Mouse (Mus musculus): ENCODE measurements around the gene Zbtb17.

Gene Zbtb17

DNA sequence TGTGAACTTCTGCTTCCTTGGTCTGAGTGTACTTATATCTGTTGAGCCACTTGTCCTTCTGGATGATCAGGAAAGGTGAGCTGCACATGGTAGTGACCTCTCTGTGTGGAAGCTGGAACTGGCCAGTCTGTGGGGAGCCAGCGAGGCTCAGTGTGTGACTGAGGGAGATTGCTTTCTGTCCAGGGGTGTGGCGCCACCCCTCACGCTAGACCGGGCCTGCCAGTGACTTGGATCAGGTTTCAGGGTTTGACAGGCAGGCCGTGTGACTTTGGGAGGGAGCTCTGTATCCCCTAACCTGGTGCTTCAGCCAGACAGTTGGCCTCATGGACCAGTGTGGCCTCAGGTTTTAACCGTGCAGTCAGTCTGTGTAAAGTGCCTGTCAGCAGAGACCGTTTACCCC lies 13.8 kb downstream of the Zbtb17 start:
- DNase-seq (ENCODE audit: low spot score in 2 of 2) = no peak

DNA sequence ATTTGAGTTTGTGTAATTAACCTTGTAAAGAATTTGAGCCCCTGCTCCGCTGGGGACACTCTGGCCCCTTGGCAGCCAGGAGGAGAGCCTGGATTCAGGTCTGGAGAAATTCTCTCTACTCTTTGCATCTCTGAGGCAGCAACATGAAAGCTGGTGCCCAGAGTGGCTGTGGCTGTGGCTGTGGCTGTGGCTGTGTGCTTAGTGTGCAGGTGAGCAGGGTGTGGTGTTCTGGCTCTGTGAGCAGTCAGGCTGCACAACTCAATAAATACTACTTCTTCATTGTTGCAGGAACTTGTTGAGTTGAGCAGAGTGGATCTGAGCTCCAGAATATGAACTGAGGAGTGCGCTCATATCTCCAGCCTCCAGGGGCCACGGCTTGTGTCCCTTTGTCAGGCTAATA lies 14.4 kb downstream of the Zbtb17 start:
- no peak for DNase-seq (ENCODE audit: low spot score in 2 of 2)

DNA sequence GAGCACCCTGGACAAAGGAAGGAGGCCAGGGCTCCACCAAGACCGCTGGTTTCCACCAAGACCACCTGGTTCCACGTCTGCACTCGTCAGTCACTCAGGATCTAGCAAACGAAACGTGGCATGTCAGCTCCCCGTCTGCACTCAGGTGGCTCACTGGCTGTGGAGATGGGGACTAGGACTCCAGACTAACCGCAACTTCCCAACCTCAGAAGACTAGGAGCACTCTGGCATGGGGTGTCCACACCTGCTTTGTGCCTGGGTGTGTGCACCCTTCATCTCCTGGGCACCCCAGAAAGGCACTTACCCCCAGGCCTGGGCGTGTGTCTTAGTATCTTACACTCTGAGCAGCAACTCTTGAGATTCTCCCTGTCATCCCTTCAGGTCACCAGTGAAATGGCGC lies 15.3 kb downstream of the Zbtb17 start:
- DNase-seq (ENCODE audit: low spot score in 2 of 2) = no peak

DNA sequence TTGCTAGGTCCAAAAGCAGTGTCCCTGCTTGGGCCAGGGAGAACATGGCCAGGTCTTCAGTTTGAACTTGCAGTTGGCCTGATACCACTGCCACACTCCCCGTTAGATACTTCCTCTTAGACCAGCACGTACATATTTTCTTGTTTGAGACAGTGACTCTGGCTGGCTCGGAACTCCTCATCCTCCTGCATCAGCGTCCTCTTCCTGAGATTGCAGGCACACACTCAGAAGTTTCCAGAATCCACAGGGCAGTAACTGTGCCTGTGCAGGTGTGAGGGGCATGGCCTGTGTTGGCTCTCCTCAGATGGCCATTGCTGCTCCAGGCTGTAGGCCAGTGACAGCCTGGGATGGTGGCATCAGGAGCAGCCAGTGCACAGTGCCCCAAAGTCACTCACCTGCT lies 16.0 kb downstream of the Zbtb17 start:
- no peak for DNase-seq (ENCODE audit: low spot score in 2 of 2)

DNA sequence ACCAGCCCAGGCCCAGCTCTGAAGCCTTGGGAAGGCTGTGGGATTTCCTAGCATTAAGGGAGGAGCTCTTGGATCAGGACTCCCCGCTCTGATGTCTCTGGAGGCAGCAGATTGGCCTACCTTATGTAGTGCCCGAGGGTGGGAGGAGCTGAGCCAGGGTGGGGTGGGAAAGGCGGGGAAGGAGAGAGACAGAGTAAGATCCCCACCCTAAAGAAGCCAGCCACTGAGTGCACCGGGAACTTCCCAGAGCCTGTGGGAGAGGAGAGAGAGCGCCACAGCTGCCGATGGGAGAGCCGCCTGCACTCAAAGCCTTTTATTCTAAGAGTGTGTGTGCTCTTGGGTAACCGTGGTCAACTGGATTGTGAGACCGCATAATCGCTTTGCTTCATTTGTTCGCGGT lies 16.6 kb downstream of the Zbtb17 start:
- no peak for DNase-seq (ENCODE audit: low spot score in 2 of 2)

DNA sequence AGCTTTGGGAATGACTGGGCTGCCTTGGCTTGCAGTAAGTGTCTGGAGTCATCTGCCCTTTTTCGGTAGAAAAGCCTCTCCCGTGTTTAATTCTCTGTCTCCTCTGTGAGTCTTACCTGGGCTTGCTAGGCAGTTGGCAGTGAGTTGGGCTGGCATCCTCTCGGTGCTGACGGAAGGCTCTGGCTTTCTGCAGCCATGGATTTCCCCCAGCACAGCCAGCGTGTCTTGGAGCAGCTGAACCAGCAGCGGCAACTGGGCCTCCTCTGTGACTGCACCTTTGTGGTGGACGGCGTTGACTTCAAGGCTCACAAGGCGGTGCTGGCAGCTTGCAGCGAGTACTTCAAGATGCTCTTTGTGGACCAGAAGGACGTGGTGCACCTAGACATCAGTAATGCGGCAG lies 17.1 kb downstream of the Zbtb17 start:
- no peak for DNase-seq (ENCODE audit: low spot score in 2 of 2)

DNA sequence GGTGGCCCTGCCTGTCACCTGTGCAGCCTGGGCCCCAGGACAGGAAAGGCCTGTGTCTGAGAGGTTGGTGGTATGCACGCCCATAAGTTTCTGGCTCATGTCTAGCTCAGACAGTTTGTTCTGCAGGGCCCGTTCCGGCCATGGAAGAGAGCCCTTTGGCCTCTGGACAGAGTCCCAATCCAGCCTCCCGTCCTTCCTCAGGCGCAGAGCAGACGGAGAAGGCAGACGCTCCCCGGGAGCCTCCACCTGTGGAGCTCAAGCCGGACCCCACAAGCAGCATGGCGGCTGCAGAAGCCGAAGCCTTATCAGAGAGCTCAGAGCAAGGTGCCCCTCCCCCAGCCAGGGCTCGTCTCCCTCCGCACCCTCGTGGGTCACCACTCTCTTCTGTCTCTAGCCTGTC lies 19.0 kb downstream of the Zbtb17 start:
- DNase-seq (ENCODE audit: low spot score in 2 of 2) = no peak

DNA sequence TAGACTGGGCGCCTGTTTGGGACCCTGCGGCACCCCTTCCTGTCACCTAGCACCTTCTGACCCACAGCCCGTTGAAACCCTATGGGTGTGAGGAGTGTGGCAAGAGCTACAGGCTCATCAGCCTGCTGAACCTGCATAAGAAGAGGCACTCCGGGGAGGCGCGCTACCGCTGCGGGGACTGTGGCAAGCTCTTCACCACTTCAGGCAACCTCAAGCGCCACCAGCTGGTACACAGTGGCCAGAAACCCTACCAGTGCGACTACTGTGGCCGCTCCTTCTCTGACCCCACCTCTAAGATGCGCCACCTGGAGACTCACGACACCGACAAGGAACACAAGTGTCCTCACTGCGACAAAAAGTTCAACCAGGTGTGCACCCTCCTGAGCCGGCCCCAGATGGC lies 20.3 kb downstream of the Zbtb17 start:
- DNase-seq (ENCODE audit: low spot score in 2 of 2) = no peak

DNA sequence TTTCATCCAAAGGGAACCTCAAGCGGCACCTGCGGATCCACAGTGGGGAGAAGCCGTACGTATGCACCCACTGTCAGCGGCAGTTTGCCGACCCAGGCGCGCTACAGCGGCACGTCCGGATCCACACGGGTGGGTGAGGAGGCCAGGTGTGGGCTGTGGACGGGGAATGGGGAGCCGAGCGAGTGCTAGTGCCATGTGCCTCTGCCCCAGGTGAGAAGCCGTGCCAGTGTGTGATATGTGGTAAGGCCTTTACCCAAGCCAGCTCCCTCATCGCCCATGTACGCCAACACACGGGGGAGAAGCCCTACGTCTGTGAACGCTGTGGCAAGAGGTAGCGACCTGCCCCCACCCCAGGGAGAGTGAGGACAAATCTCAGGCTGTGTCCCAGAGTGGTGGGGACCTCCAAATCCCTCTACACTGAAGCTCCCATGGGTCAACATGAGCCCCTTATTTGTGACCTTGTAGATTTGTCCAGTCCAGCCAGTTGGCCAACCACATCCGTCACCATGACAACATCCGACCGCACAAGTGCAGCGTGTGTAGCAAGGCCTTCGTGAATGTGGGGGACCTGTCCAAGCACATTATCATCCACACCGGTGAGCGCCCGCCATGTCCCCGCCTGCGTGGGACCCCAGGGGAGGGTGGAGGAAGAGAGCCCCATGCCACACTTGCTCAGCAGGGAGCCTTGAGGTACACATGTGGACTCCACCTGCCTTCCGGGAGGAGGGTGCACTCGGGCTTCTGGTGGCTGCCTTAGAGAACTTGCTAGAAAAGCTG lies 21.2 kb downstream of the Zbtb17 start:
- DNase-seq (ENCODE audit: low spot score in 2 of 2) = no peak

DNA sequence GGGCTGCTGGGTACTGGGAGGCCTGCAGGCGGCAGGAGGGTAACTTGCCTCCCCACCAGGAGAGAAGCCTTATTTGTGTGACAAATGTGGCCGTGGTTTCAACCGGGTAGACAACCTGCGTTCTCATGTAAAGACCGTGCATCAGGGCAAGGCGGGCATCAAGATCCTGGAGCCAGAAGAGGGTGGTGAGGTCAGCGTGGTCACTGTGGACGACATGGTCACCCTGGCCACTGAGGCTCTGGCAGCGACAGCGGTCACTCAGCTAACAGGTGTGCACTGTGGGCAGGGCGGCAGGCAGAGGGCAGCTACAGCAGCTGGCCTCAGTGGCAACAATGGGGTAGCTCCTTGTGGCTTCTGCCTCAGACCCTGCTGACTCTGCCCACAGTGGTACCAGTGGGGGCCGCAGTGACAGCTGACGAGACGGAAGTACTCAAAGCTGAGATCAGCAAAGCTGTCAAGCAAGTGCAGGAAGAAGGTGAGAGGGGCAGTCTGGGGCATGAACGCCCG lies 21.9 kb downstream of the Zbtb17 start:
- DNase-seq (ENCODE audit: low spot score in 2 of 2) = no peak

DNA sequence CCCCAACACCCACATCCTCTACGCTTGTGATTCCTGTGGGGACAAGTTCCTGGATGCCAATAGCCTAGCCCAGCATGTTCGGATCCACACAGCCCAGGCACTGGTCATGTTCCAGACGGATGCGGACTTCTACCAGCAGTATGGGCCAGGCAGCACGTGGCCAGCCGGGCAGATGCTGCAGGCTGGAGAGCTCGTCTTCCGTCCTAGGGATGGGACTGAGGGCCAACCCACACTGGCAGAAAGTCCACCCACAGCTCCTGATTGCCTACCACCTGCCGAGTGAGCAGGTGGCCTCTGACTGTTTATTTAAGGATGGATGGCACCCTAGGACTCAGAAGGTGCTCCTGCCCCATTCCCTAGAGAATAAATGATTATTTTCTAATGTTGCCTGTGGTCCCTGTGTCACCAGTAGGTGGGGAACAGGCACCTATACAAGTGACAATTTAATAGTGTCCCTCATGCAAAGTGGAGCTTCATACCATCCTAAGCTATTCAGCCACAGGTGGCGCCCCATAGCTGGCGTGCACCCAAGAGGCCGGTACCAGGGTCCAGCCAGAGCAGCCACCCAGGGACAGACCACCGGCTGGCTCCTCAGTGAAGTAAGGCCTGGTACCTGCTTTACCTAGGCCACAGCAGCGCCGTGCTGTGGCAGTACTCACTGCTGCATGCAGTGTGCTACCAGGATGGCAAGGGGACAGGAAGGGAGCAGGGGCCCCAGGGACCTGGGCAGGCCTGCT lies 22.6 kb downstream of the Zbtb17 start:
- no peak for DNase-seq (ENCODE audit: low spot score in 2 of 2)

DNA sequence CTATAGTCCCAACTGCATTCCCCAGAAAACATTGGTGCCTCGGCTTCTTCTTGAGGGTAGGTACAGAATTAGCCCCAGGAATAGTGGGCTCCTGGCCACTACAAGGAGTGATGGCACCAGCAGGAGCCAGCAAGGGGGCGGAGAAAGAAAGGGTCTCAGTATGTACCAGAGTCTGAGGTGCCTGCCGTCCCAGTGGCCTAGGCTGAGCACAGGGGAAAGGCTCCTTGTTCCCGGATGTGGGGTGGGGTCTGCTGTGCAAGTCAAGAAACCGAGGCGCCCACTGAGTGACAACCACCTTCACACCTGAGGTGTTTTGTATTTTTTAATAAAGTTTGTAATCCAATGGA lies 23.1 kb downstream of the Zbtb17 start:
- DNase-seq (ENCODE audit: low spot score in 2 of 2) = no peak

DNA sequence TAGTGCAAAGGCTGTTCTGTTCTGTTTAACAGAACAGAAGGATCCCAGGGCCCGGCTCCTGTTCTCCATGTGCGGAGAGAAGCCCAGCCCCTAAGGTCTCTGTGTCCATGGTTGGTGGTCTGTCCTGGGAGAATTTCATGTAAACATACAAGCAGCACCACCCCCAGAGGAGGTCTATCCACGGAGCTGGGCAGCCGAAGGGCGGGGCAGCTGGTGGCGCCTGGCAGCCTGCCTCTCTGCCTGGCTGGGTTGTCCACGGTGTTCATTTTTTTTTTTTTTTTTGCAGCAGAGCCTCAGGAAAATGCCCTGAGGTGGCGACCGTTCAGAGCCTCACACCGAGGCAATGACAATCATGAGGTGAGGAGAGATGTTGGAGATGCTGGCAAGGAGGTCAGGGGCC lies 24.1 kb downstream of the Zbtb17 start:
- no peak for DNase-seq (ENCODE audit: low spot score in 2 of 2)

DNA sequence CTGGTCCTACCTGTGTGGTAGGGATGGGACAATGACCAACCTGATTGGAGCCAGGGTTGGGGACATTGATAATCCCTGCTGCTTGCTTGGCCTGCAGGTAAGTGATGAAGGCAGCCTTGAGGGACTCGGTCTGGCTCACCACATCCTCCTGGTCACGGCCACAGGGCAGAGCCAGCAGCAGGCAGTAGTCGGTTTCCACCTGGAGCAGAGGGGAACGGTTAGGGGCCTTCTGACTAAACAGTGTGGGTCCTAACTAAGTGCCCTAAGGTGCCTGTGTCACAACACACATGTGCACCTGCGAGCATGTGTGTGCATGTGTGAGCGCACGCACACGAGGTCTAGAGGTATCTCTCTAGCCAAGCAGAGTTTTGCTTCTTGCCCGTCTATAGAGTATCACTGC lies 24.9 kb downstream of the Zbtb17 start:
- no peak for DNase-seq (ENCODE audit: low spot score in 2 of 2)

DNA sequence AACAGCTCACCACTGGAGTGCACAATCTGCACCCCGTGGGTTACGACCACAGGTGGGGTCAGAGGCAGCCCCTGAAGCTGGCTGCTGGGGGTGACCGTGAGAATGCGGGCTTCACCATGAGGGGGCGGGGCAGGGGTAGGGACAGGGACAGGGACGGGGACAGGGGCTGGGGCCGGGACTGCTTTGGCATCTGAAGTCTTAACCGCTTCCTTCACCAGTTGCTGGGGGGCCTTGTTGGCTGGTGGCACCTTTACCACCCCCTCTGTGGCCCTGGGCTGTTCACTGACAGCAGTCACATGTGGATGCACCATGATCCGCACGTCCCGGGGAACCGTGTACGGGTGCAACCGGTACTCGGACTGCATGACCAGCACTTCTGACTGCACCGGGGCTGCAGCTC lies 27.0 kb downstream of the Zbtb17 start:
- no peak for DNase-seq (ENCODE audit: low spot score in 2 of 2)

DNA sequence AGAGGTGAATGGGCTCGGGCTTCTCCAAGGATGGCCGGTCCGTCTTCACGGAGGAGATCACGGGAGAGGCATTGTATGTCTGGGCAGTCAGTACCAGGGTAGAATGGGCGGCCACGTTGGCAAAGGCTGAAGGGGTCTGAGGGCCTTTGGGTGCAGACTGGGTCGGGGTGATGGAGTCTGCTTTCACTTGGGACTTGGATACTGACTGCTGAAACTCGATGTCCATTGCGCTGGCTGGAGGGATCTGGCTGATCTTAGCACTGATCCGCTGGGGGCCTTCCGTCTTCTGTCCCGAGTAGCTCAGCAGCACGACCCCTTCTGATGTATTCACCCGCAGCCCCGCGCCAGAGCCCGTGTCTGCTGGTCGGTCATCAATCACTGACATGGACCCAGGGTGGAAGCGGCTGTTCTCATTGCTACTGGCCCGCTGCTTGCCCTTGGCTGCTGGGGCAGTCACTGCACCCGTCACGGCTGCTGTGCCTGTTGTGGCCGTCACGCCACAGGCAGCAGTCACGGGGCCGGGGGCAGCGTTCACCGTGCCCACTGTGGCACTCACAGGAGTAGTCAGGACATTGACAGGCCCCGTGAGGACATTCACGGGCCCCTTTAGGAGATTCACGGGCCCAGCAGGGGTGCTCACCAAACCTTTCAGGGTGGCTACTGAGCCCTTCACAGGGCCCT lies 28.3 kb downstream of the Zbtb17 start:
- no peak for DNase-seq (ENCODE audit: low spot score in 2 of 2)

DNA sequence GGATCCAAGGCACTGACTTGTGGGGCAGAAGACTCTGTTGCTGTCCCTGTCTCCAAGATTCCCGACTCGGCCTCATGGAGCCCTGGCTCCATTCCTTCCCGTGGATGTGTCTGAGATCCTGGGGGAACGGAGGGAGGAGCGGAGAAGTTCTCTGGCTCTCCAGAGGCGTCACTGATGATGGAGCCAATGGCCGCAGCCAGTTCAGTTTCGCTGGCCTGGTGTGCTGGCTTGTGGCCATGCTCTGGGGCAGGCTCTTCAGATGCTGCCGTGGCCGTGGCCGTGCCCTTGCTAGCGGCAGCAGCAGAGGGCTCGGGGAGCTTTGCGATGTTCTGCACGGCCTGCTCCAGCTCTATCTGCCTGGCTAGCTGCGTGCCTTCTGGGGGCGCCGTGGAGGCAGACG lies 30.0 kb downstream of the Zbtb17 start:
- no peak for DNase-seq (ENCODE audit: low spot score in 2 of 2)

DNA sequence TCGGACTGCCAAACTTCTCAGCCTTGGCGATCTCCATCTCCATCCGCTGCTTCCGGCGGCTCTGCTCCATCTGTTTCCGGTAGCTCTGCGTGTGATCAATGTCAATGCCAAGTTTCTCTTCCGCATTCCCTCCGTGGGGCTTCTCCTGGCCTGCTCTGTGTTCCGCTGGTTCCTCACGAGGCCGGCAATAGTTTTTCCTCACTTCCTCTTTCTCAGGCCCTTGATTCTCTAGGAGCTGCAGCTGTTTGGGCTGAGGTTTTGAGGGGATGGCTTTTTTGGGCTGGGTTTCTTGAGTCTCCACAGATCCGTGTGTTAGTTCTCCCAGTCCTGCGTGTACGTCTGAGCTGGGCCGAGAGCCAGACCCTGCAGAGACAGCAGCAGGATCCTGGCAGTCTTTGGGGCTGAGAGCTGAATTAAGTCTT lies 33.2 kb downstream of the Zbtb17 start:
- DNase-seq (ENCODE audit: low spot score in 2 of 2) = peak; percentile 78

DNA sequence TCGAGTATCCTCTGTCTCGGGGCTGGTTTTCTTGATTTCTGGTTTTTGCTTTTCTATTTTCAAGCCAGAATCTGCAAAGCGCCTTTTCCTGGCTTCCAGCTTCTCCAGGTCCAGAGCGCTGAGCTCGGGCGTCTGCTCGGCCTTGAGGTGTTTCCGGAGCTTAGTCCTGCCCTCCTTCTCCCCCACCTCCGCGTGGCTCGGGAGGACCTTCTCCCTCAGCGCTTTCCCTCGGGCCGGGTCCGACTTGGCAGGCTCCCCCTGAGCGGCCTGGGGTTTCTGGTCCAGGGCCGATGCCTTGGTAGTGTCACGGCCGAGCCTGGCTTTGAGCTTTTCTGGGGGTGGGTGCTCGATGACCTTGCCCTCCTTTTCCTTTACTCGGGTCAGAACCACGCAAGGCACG lies 33.8 kb downstream of the Zbtb17 start:
- no peak for DNase-seq (ENCODE audit: low spot score in 2 of 2)

DNA sequence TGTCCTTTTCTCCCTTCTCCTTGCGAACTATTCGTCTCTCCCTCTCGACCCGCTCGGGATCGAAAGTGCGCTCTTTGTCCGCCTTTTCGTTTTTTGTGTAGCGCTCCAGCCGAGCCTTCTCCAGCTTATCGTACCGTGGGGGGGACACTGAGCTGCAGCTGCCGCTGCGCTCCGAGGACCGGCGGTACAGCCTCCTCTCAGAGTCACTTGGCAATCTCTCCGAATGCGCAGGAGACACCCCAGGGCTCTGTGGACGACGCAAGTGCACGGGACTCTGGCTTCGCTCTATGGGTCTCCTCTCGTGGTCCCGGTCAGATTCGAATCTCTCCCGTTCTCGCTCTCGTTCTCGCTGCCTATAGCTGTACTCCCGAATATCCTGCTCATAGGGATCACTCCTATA lies 34.3 kb downstream of the Zbtb17 start:
- no peak for DNase-seq (ENCODE audit: low spot score in 2 of 2)

DNA sequence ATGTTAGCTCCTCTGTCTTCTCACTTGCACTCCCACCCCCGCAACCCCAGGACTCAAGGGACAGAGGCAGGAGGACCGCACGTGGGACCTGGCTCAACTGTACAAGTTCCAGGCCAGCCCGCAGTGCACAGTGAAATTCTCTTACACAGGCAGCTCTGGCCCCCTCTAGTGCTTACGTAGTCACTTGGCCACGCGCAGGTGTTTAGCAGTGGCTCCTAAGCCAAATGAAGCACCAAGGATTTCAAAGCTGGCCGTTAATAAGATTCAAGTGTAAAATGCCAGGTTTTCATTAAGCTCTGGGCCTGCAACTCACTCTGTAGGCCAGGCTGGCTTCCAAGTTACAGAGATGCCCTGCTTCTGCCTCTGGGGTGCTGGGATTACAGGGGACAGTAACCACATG lies 35.0 kb downstream of the Zbtb17 start:
- DNase-seq (ENCODE audit: low spot score in 2 of 2) = no peak

DNA sequence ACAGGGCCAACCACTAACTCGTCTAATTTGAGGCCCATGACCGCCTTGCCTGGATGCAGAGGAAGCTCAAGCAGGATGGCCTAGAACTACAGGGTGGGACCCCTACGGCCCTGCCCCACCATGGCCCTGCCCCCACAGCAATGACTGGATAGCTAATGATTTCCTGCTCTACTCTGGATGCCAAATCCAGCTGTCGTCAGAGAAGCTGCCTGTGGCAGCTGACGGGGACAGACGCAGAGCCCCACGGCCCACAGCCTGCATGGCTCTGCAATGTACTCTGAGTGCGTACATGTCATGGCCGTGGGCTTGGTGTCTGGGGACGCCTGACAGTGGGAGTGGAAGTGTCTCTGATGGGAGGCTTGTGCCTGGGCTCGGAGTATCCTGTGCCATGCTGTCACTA lies 39.6 kb downstream of the Zbtb17 start:
- DNase-seq (ENCODE audit: low spot score in 2 of 2) = no peak

DNA sequence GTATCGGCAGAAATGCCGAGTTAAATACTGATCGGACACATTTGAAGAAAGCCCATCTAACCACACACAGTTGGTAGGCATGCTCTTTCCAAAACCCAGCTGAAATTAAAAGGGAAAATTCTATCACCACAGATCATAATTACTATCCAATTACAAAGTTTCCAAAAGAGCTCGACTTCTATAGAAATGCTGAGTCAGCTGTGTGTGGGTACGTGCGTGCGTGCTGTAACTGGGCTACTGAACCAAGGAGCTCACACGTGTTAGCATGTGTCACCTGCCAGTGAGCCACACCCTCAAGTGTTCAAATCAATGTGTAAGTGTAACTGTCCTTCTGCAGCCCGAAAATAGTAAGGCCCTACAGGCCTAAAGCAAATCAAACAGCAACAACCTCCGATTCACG lies 43.1 kb downstream of the Zbtb17 start:
- no peak for DNase-seq (ENCODE audit: low spot score in 2 of 2)
